Mouse (Mus musculus) kidney, embryonic 15.5 days (tissue): ENCODE results near the gene Glis1. TPM values are rescaled to one million over a fixed set of nuclear protein-coding genes. Genes with fewer than 3 reads are reported as not detected.
"Not testable (repeated sequence)": the region's sequence is repeated elsewhere in the genome, so short reads cannot be mapped to it uniquely, and the experiment has no call there.

Experiments
- ATAC-seq: fragments of 200-750 bp; cut with Nextera tagmentation; replicated peaks from 2 replicates; pipeline ENCODE4 v1.8.0; 2017; ENCODE audit warnings: moderate TSS enrichment; ENCODE audit not compliant: low FRiP score
- H3K27ac ChIP-seq: fragments of 300-500 bp; sonication (generic); 2 replicates; pipeline ENCODE4 v1.5.1; 2015; ENCODE audit warnings: mild to moderate bottlenecking, inconsistent platforms
- H3K27me3 ChIP-seq: fragments of 300-500 bp; sonication (generic); 2 replicates; pipeline ENCODE4 v1.6.1; 2015; ENCODE audit warnings: inconsistent platforms
- H3K36me3 ChIP-seq: fragments of 300-500 bp; sonication (generic); 2 replicates; pipeline ENCODE4 v1.6.1; 2015; ENCODE audit warnings: inconsistent platforms
- H3K4me1 ChIP-seq: fragments of 300-500 bp; sonication (generic); 2 replicates; pipeline ENCODE4 v1.6.1; 2015; ENCODE audit warnings: inconsistent platforms
- H3K4me2 ChIP-seq: fragments of 300-500 bp; sonication (generic); 2 replicates; pipeline ENCODE4 v1.6.1; 2015; ENCODE audit warnings: moderate library complexity, mild to moderate bottlenecking, inconsistent platforms
- H3K4me3 ChIP-seq: fragments of 300-500 bp; sonication (generic); replicated peaks from 2 replicates; pipeline ENCODE4 v1.5.1; 2015; ENCODE audit warnings: mild to moderate bottlenecking, inconsistent platforms
- H3K9ac ChIP-seq: fragments of 300-500 bp; sonication (generic); 2 replicates; pipeline ENCODE4 v1.6.1; 2015; ENCODE audit warnings: mild to moderate bottlenecking, inconsistent platforms
- H3K9me3 ChIP-seq: fragments of 300-500 bp; sonication (generic); replicated peaks from 2 replicates; pipeline ENCODE4 v1.6.1; 2016; ENCODE audit warnings: inconsistent platforms
- WGBS: fragments of 180-500 bp; shearing (Covaris S2); methylation state at CpG from one replicate; pipeline ENCODE4 v1.1.7; 2015; ENCODE audit warnings: mixed read lengths; 5-methylcytosine and 5-hydroxymethylcytosine counted together
- polyA plus RNA-seq: library from polyadenylated mRNA; unstranded; fragments of >200 nt; fragmentation: Nextera tagmentation; extraction: Ambion mirVana; gene quantifications from 2 replicates; pipeline ENCODE4 v1.2.1, GENCODE M21; 2015

The Glis1 gene
- polyA plus RNA-seq, 1 experiment from 2014 or later: 6.4 TPM

GRCm38 (mm10) chr4:107589046-107589445 lies 154.7 kb downstream of the Glis1 start:
- Histone ChIP-seq H3K27me3 (no peaks in the 10 kb centered on the region), H3K36me3 (no peaks in the 10 kb centered on the region), H3K9ac (no peak overlapping the region), H3K4me3 (no peak overlapping the region), H3K4me2 (no peak overlapping the region), H3K27ac (no peak overlapping the region), H3K4me1 (peaks cover 29% of the 10 kb centered on the region), H3K9me3 (no peaks in the 10 kb centered on the region)
- WGBS: 73% methylated on average over 8 of the region's 8 CpGs
- no peak for ATAC-seq

- WGBS: 18% methylated on average over 14 of the region's 14 CpGs
- peak; percentile 57 for ATAC-seq
Measured at GRCm38 (mm10) chr4:107590805-107591534, 156.6 kb downstream of the Glis1 start.

GRCm38 (mm10) chr4:107593426-107593825 lies 159.0 kb downstream of the Glis1 start:
- no peak for ATAC-seq
- H3K4me1 ChIP-seq: peaks cover 37% of the 10 kb centered on the region
- no peaks in the 10 kb centered on the region for H3K9me3 ChIP-seq
- H3K4me2 ChIP-seq: no peak overlapping the region
- no peaks in the 10 kb centered on the region for H3K36me3 ChIP-seq
- H3K27me3 ChIP-seq: 0 out of 2 replicates have a peak, but pooled peaks cover 4% of the 10 kb centered on the region
- H3K27ac ChIP-seq: no peak overlapping the region
- no peak overlapping the region for H3K9ac ChIP-seq
- no peak overlapping the region for H3K4me3 ChIP-seq
- 89% methylated on average over 4 of the region's 4 CpGs for WGBS

More at GRCm38 (mm10) chr4:107590805-107591534, 156.6 kb downstream of the Glis1 start:
- H3K27me3 ChIP-seq: 0 out of 2 replicates have a peak, but pooled peaks cover 4% of the 10 kb centered on the region
- H3K27ac ChIP-seq: 0 out of 2 replicates have a peak overlapping the region, but pooled peaks have one; percentile 41
- H3K36me3 ChIP-seq: no peaks in the 10 kb centered on the region
- H3K9me3 ChIP-seq: no peaks in the 10 kb centered on the region
- H3K9ac ChIP-seq: no peak overlapping the region
- H3K4me1 ChIP-seq: peaks cover 29% of the 10 kb centered on the region
- H3K4me2 ChIP-seq: no peak overlapping the region
- no peak overlapping the region for H3K4me3 ChIP-seq

- Histone ChIP-seq H3K27me3 (peaks cover 4% of the 10 kb centered on the region; the same call in 1 of the 2 replicates), H3K4me1 (peaks cover 24% of the 10 kb centered on the region), H3K4me3 (no peak overlapping the region), H3K36me3 (no peaks in the 10 kb centered on the region), H3K4me2 (no peak overlapping the region), H3K27ac (peak overlapping the region; percentile 78), H3K9ac (no peak overlapping the region), H3K9me3 (no peaks in the 10 kb centered on the region)
- WGBS: 35% methylated on average over 9 of the region's 9 CpGs
- 0 out of 2 replicates have a peak, but pooled peaks have one; percentile 41 for ATAC-seq
Measured at GRCm38 (mm10) chr4:107597226-107597897, 163.0 kb downstream of the Glis1 start.

- Histone ChIP-seq H3K9me3 (no peaks in the 10 kb centered on the region), H3K4me3 (no peak overlapping the region), H3K36me3 (no peaks in the 10 kb centered on the region), H3K27me3 (peaks cover 4% of the 10 kb centered on the region; the same call in 1 of the 2 replicates), H3K4me2 (no peak overlapping the region), H3K9ac (no peak overlapping the region), H3K4me1 (peaks cover 30% of the 10 kb centered on the region), H3K27ac (peak overlapping the region; percentile 78)
- 13% methylated on average over 10 of the region's 10 CpGs for WGBS
- ATAC-seq: peak; percentile 63; the same call in 1 of the 2 replicates
Measured at GRCm38 (mm10) chr4:107597898-107598580, 163.6 kb downstream of the Glis1 start.

GRCm38 (mm10) chr4:107598581-107598958 lies 164.2 kb downstream of the Glis1 start:
- not testable (repeated sequence) for ATAC-seq, H3K4me2 ChIP-seq, H3K9ac ChIP-seq, H3K4me3 ChIP-seq, H3K27me3 ChIP-seq, H3K36me3 ChIP-seq, H3K9me3 ChIP-seq
- H3K4me1 ChIP-seq: peaks cover 36% of the 10 kb centered on the region
- peak overlapping the region; percentile 78; the same call in 1 of the 2 replicates for H3K27ac ChIP-seq
- 79% methylated on average over 5 of the region's 5 CpGs for WGBS

- no peak for ATAC-seq
- no peak overlapping the region for H3K4me2 ChIP-seq
- H3K36me3 ChIP-seq: no peaks in the 10 kb centered on the region
- no peak overlapping the region for H3K4me3 ChIP-seq
- H3K27me3 ChIP-seq: no peaks in the 10 kb centered on the region; the same call in 1 of the 2 replicates
- no peak overlapping the region for H3K27ac ChIP-seq
- no peak overlapping the region for H3K9ac ChIP-seq
- 49% methylated on average over 7 of the region's 7 CpGs for WGBS
- peaks cover 30% of the 10 kb centered on the region for H3K4me1 ChIP-seq
- H3K9me3 ChIP-seq: no peaks in the 10 kb centered on the region
Measured at GRCm38 (mm10) chr4:107602284-107602683, 167.9 kb downstream of the Glis1 start.

GRCm38 (mm10) chr4:107602787-107603186 lies 168.4 kb downstream of the Glis1 start:
- H3K36me3 ChIP-seq: no peaks in the 10 kb centered on the region
- no peak overlapping the region for H3K27ac ChIP-seq
- peak; percentile 43; the same call in 1 of the 2 replicates for ATAC-seq
- H3K4me1 ChIP-seq: peaks cover 25% of the 10 kb centered on the region
- H3K4me3 ChIP-seq: no peak overlapping the region
- H3K9me3 ChIP-seq: no peaks in the 10 kb centered on the region
- H3K4me2 ChIP-seq: no peak overlapping the region
- H3K27me3 ChIP-seq: no peaks in the 10 kb centered on the region; the same call in 1 of the 2 replicates
- 60% methylated on average over 14 of the region's 14 CpGs for WGBS
- no peak overlapping the region for H3K9ac ChIP-seq

GRCm38 (mm10) chr4:107603208-107603607 lies 168.8 kb downstream of the Glis1 start:
- ATAC-seq: no peak
- H3K27me3 ChIP-seq: no peaks in the 10 kb centered on the region; the same call in none of the 2 replicates
- no peaks in the 10 kb centered on the region for H3K9me3 ChIP-seq
- H3K36me3 ChIP-seq: no peaks in the 10 kb centered on the region
- H3K4me3 ChIP-seq: no peak overlapping the region
- WGBS: 61% methylated on average over 7 of the region's 7 CpGs
- no peak overlapping the region for H3K4me2 ChIP-seq
- H3K9ac ChIP-seq: no peak overlapping the region
- no peak overlapping the region for H3K27ac ChIP-seq
- peaks cover 21% of the 10 kb centered on the region for H3K4me1 ChIP-seq

- Histone ChIP-seq H3K27ac (no peak overlapping the region), H3K27me3 (no peaks in the 10 kb centered on the region; the same call in none of the 2 replicates), H3K9me3 (no peaks in the 10 kb centered on the region), H3K4me1 (peaks cover 18% of the 10 kb centered on the region), H3K4me3 (no peak overlapping the region), H3K4me2 (no peak overlapping the region), H3K36me3 (no peaks in the 10 kb centered on the region), H3K9ac (no peak overlapping the region)
- 82% methylated on average over 17 of the region's 17 CpGs for WGBS
- ATAC-seq: no peak
Measured at GRCm38 (mm10) chr4:107605964-107606602, 171.7 kb downstream of the Glis1 start.

- ATAC-seq: no peak
- WGBS: 72% methylated on average over 8 of the region's 8 CpGs
- Histone ChIP-seq H3K4me1 (no peaks in the 10 kb centered on the region), H3K9me3 (no peaks in the 10 kb centered on the region), H3K4me3 (no peak overlapping the region), H3K9ac (no peak overlapping the region), H3K36me3 (no peaks in the 10 kb centered on the region), H3K4me2 (no peak overlapping the region), H3K27ac (no peak overlapping the region), H3K27me3 (no peaks in the 10 kb centered on the region; the same call in 1 of the 2 replicates)
Measured at GRCm38 (mm10) chr4:107609775-107610174, 175.4 kb downstream of the Glis1 start.
